Mouse (Mus musculus): ENCODE results near the gene Mmp8. TPM values are rescaled to one million over a fixed set of nuclear protein-coding genes. Genes with fewer than 3 reads are reported as not detected.

Mmp8 gene
- polyA plus RNA-seq, 1 experiment from 2014 or later = 0.15 TPM

DNA sequence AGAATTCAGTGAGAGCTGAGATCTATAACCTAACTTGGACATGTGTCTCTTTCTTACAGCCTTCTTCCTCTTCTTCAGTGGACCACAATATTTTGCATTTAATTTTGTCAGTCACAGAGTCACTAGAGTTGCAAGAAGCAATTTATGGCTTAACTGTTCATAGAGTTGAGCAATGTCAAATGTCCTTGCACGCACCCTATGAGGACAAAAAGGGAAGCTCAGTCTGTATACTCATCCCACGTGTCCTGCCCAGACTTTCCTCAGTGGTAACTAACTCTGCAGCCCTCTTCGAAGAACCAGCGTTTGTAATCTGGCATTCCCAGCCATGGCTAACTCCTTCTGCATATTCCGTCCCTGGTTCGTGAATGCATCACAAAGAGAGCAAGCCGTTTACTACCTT lies 9.1 kb downstream of the Mmp8 start:
- H3K4me3 ChIP-seq = no peak overlapping the region
- no peak for DNase-seq (ENCODE audit: extremely low spot score, low spot score)
- no peaks in the 10 kb centered on the region for H3K4me1 ChIP-seq
- H3K27me3 ChIP-seq (ENCODE audit: poor library complexity, severe bottlenecking) = no peaks in the 10 kb centered on the region
- H3K36me3 ChIP-seq (replicated peaks) = no peaks in the 10 kb centered on the region
- H3K9me3 ChIP-seq = no peaks in the 10 kb centered on the region
- 77% methylated on average over 7 of the region's 7 CpGs for WGBS
- H3K27ac ChIP-seq = no peak overlapping the region

DNA sequence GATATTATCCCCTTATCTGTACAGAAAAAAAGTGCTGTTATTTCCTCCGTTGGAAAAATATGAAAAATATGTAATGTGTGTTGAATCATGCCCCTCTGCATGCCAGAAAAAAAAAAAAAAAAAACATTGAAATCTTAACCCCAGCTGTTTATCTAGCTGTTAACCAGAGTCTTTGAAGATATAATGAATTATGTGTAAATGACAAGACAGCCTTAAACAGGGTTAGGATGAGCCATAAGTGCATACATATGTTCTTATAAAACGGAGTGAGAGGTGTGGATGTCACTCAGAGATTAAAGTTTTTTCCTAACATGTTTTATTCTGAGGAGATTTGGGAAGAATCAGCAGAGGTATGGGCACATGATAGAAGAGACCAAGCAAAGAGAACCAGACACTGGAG lies 9.7 kb downstream of the Mmp8 start:
- Histone ChIP-seq H3K27me3 (ENCODE audit: poor library complexity, severe bottlenecking) (no peaks in the 10 kb centered on the region), H3K4me3 (no peak overlapping the region), H3K9me3 (no peaks in the 10 kb centered on the region), H3K4me1 (no peaks in the 10 kb centered on the region), H3K27ac (no peak overlapping the region), H3K36me3 (replicated peaks) (no peaks in the 10 kb centered on the region)
- no peak for DNase-seq (ENCODE audit: extremely low spot score, low spot score)
- 70% methylated on average over 2 of the region's 2 CpGs for WGBS

DNA sequence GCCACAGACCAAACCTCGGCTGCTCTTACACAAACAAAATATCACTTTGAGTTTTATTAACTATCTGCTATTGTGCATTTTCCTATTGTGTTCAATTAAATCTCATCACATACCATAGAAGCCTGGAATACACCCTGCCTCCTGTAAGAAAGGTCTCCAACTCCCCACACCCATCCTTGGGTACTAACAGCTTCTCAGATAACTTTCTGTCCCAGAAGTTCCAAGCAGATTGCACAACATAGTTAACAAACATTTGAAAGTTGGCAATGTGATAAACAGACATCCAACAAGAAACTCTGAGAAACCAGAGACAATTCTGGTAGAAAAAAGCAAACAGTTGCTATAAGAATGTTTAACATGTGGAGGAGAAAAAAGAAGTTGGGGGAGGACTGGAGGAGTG lies 12.2 kb downstream of the Mmp8 start:
- Histone ChIP-seq H3K4me1 (no peaks in the 10 kb centered on the region), H3K27ac (no peak overlapping the region), H3K27me3 (ENCODE audit: poor library complexity, severe bottlenecking) (no peaks in the 10 kb centered on the region), H3K9me3 (no peaks in the 10 kb centered on the region), H3K4me3 (no peak overlapping the region), H3K36me3 (replicated peaks) (no peaks in the 10 kb centered on the region)
- 91% methylated on average over 1 of the region's 1 CpGs for WGBS
- no peak for DNase-seq (ENCODE audit: extremely low spot score, low spot score)

DNA sequence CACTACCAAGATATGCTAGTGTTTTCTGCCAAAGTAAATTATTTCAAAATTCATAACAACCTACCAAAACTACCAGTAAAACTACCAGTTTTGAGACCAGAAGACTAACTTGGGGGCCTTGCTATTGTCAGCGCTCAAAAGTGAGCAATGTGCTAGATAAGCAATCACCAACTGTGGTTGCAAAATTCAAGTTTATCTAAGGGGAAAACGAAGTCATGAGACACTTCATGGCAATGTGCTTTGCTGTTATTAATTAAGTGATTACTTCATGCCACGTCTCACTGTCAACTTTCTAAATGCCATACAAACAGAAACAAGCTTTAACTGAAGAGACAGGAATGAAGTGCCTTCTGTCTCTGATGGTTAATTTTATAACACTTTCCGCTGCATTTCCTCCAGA lies 12.9 kb downstream of the Mmp8 start, which contains the start of gene Mmp27:
Gene Mmp27, plus strand, starts transcription at position 235 of the 400 bp plus-strand sequence.
- Histone ChIP-seq H3K4me1 (no peaks in the 10 kb centered on the region), H3K4me3 (no peak within 1 kb of the TSS), H3K27me3 (ENCODE audit: poor library complexity, severe bottlenecking) (no peaks in the 10 kb centered on the region), H3K9me3 (no peaks in the 10 kb centered on the region), H3K27ac (no peak within 1 kb of the TSS), H3K36me3 (replicated peaks) (no peaks in the 10 kb centered on the region)
- no peak for DNase-seq (ENCODE audit: extremely low spot score, low spot score)
- 82% methylated on average over 4 of the region's 4 CpGs for WGBS

DNA sequence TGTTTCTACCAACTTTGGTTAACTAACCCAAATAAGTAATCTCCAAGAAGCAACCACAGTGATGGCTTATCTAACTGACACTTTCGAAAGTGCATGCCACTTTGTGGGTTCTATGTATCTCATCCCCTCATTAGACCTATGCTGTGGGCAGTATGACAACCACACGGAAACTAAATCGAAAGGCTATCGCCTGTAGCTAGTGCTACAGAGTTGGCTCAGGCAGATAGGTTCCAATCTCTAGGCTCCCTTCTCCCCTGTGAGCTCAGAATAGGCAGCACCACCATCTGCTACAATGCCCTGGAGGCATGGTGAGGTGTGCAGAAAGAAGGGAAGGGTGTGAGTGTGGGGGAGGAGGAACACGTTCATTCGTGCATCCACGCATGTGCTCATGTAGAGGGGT lies 13.9 kb downstream of the Mmp8 start:
- no peak for DNase-seq (ENCODE audit: extremely low spot score, low spot score)
- H3K36me3 ChIP-seq (replicated peaks) = no peaks in the 10 kb centered on the region
- H3K4me3 ChIP-seq = no peak overlapping the region
- WGBS = 91% methylated on average over 7 of the region's 7 CpGs
- H3K9me3 ChIP-seq = no peaks in the 10 kb centered on the region
- no peak overlapping the region for H3K27ac ChIP-seq
- H3K27me3 ChIP-seq (ENCODE audit: poor library complexity, severe bottlenecking) = no peaks in the 10 kb centered on the region
- H3K4me1 ChIP-seq = no peaks in the 10 kb centered on the region

DNA sequence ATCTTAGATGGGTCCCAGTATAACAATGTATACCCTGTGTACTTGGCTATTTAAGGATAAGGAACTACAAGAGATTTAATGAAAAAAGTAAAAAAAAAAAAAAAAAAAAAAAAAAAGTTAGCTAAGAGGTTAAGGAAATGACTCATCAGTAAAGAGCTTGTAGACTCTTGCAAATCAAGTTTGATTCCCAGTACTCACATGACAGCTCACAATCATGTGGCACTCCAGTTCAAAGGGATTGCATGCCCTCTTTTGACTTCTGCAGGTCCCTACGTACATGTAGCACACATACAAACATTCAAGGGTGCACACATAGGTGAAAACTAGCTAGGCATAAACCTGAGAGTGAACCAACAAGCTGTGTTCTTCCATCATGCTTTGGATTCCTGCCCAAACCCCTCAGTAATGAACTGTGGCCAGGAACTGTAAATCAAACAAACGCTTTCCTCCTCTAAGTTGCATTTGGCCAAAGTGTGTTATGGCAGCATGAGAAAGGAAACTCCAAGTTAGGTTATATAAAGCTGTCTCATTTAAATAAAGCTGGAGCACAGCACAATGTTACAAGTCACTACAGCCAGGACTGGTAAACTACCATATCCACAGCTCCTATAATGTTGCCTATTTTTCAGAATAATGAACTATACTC lies 14.5 kb downstream of the Mmp8 start:
- Histone ChIP-seq H3K27me3 (ENCODE audit: poor library complexity, severe bottlenecking) (no peaks in the 10 kb centered on the region), H3K4me3 (no peak overlapping the region), H3K9me3 (no peaks in the 10 kb centered on the region), H3K4me1 (no peaks in the 10 kb centered on the region), H3K36me3 (replicated peaks) (no peaks in the 10 kb centered on the region), H3K27ac (no peak overlapping the region)
- no peak for DNase-seq (ENCODE audit: extremely low spot score, low spot score)
- WGBS = 93% methylated on average over 2 of the region's 2 CpGs

DNA sequence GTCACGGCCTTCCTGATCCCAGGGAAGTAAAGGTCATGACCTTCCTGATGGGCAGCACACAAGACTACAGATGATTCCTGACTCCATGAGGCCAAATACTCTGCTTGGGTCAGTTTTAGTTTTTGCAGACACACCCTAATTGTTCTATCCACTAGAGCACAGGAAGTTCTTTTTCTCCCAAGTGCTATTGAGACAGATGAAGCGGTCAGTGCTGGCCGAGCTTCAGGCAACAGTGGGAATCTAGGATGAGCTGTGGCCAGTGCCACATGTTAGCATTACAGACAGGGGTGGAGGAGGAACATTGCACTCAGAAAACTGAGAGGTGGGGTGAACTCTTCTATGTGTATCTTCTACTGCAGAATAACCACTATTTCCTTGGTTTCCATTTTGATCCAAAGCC lies 17.3 kb downstream of the Mmp8 start:
- no peak overlapping the region for H3K4me3 ChIP-seq
- H3K27ac ChIP-seq = no peak overlapping the region
- no peaks in the 10 kb centered on the region for H3K36me3 ChIP-seq (replicated peaks)
- H3K9me3 ChIP-seq = no peaks in the 10 kb centered on the region
- WGBS = 71% methylated on average over 3 of the region's 3 CpGs
- DNase-seq (ENCODE audit: extremely low spot score, low spot score) = no peak
- H3K4me1 ChIP-seq = no peaks in the 10 kb centered on the region
- no peaks in the 10 kb centered on the region for H3K27me3 ChIP-seq (ENCODE audit: poor library complexity, severe bottlenecking)

DNA sequence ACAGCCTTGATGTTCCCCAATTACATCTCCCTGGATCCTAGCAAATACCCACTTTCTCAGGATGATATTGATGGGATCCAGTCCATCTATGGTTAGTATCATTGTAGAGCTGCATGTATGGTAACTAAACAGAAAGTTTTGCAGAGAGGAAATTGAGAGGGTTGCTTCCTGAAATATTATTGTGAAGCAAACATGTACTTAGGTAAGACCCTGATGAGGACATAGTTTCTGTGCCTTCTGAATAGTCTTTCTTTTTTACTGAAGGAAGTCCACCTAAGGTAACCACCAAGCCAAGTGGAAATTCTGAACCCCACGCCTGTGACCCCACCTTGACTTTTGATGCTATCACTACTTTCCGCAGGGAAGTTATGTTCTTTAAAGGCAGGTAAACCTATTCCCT lies 19.1 kb downstream of the Mmp8 start:
- DNase-seq (ENCODE audit: extremely low spot score, low spot score) = no peak
- Histone ChIP-seq H3K27me3 (ENCODE audit: poor library complexity, severe bottlenecking) (no peaks in the 10 kb centered on the region), H3K36me3 (replicated peaks) (no peaks in the 10 kb centered on the region), H3K4me1 (no peaks in the 10 kb centered on the region), H3K4me3 (no peak overlapping the region), H3K27ac (no peak overlapping the region), H3K9me3 (no peaks in the 10 kb centered on the region)
- WGBS = 94% methylated on average over 2 of the region's 2 CpGs

DNA sequence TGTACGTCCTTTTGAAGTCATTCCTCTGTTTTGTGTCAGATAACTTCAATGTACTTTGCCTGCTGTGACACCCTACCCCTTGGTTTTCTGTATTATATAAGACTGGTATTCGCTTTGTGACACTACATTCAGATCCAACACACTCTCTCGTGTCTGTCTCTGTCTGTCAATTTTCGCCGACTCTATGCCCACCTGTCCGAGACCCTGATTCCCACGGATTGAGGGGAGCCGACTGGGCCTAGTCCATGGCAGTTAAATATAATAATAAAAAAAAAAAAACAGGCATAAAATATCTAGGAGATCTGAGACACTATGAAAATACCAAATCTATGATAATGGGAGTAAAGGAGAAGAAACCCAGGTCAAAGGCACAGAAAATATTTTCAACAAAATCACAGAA lies 31.8 kb downstream of the Mmp8 start:
- no peaks in the 10 kb centered on the region for H3K27me3 ChIP-seq (ENCODE audit: poor library complexity, severe bottlenecking)
- WGBS = 75% methylated on average over 8 of the region's 8 CpGs
- no peaks in the 10 kb centered on the region for H3K36me3 ChIP-seq (replicated peaks)
- 0 out of 2 replicates have a peak, but pooled peaks cover 2% of the 10 kb centered on the region for H3K4me1 ChIP-seq
- H3K4me3 ChIP-seq = no peak overlapping the region
- H3K27ac ChIP-seq = no peak overlapping the region
- no peaks in the 10 kb centered on the region for H3K9me3 ChIP-seq
- no peak for DNase-seq (ENCODE audit: extremely low spot score, low spot score)

DNA sequence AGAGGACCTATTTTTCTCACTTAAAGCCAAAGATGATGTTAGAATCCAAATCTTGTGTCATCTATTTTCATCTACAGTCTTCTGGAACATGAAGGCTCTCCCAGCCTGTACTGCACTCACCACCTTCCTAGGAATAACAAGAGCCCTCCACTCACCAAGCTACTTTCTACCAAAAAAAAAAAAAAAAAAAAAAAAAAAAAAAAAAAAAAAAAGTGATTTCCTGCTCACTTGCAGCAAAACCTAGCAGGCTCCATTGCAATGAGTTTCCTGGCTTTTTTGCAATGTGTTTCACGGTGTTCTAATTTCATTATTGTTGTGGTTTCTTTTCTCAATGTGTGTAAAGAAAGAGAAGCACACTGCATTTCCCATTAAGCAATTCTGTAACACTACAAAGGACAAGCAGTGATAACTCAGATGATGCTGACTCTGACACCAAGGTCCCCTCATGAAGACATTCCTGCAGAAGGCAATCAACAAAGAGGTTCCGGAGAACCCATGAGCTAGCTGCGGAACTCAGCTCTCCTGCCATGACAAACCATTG lies 35.1 kb downstream of the Mmp8 start:
- Histone ChIP-seq H3K27ac (no peak overlapping the region), H3K36me3 (replicated peaks) (no peaks in the 10 kb centered on the region), H3K4me3 (no peak overlapping the region), H3K27me3 (ENCODE audit: poor library complexity, severe bottlenecking) (no peaks in the 10 kb centered on the region), H3K4me1 (0 out of 2 replicates have a peak, but pooled peaks cover 3% of the 10 kb centered on the region), H3K9me3 (no peaks in the 10 kb centered on the region)
- DNase-seq (ENCODE audit: extremely low spot score, low spot score) = no peak
- WGBS = 93% methylated on average over 3 of the region's 3 CpGs

DNA sequence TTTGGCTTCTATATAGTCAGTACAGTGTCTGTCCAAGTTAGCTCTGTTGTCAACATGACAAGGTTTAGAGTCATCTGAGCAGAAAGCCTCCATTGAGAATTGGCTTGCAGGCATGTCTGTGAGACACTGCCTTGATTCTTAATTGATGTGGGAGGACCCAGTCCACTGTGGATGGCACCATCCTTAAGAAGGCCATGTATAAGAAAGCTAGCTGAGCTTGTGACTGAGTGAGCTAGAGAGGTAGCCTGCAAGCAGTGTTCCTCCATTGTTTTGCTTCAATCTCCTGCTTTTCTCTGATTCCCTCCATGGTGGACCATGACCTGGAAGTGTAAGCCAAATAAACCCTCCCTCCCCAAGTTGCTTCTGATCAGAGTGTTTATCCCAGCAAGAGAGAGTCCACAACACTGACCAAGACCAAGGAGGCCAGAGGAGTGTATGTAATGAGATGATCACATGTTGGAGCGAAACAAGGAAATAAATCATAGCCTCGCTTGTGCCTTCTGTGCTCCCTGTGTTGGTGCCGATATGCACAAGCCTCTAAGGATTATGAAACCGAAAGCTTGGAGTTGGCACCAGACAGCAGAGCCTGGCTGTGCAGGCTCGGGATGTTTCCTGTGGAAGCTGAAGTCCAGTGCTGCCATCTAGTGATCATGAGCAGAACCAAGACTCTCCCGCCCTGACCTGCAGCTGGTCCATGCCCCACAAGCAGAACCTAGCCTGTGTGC lies 36.7 kb downstream of the Mmp8 start:
- no peak overlapping the region for H3K27ac ChIP-seq
- H3K4me1 ChIP-seq = 0 out of 2 replicates have a peak, but pooled peaks cover 3% of the 10 kb centered on the region
- WGBS = 28% methylated on average over 6 of the region's 6 CpGs
- H3K36me3 ChIP-seq (replicated peaks) = no peaks in the 10 kb centered on the region
- no peaks in the 10 kb centered on the region for H3K9me3 ChIP-seq
- DNase-seq (ENCODE audit: extremely low spot score, low spot score) = peak; percentile 65
- no peaks in the 10 kb centered on the region for H3K27me3 ChIP-seq (ENCODE audit: poor library complexity, severe bottlenecking)
- peak overlapping the region; percentile 28 for H3K4me3 ChIP-seq

DNA sequence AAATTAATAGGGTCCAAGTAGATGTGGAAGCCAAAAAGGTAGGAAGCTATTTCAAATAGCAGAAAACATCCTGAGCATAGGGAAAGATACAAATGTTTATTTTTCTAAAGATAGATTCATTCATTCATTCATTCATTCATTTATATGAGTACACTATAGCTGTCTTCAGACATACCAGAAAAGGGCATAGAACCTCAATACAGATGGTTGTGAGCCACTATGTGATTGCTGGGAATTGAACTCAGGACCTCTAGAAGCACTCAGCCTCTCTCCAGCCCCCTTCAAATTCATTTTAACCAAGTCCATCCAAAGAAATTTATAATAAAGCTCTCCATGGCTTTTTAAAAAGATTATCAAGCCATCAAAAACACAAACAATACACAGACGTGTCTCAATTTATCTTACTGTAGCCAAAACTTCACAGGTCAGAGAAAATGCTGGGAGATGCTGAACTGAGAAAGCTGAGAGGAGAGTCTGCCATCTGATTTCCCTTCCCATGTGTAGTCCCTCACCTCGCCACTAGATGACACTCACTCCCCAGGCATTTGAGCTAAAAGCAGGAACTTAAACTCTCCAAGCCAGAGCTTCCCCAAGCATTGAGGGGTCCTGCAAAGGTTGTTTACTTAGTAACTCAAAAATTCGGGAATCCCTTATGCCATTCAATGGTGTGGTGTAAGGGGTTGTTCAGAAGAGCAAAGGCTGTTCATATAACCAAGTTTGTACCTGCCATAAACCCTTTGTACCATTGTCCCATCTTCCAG lies 44.9 kb downstream of the Mmp8 start:
- peak; percentile 63 for DNase-seq (ENCODE audit: extremely low spot score, low spot score)
- Histone ChIP-seq H3K4me3 (no peak overlapping the region), H3K4me1 (no peaks in the 10 kb centered on the region), H3K27me3 (ENCODE audit: poor library complexity, severe bottlenecking) (no peaks in the 10 kb centered on the region), H3K27ac (no peak overlapping the region), H3K9me3 (no peaks in the 10 kb centered on the region), H3K36me3 (replicated peaks) (no peaks in the 10 kb centered on the region)
- WGBS = 4% methylated on average over 3 of the region's 3 CpGs

DNA sequence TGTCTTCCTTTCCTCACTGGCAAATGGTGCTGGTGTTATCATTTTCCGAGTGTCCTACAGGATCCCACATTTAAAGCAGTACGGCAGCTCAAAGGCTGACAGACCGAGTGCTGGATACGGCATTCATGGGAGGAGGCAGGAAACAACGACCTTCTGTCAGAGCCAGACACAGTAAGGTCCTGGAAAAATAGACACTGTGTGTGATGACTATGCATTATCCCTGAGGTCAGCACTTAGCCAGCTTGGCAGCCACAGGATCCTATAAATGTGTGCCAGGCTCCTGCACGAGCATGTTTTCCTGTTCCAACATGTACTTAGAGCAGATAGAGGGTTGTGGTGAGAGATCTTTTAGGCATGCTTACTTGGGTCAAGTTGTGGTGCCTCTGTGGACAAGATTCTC lies 45.7 kb downstream of the Mmp8 start:
- WGBS = 81% methylated on average over 6 of the region's 6 CpGs

More for the DNA sequence above, 45.7 kb downstream of the Mmp8 start:
- no peak for DNase-seq (ENCODE audit: extremely low spot score, low spot score)
- no peaks in the 10 kb centered on the region for H3K4me1 ChIP-seq
- H3K27me3 ChIP-seq (ENCODE audit: poor library complexity, severe bottlenecking) = no peaks in the 10 kb centered on the region
- H3K9me3 ChIP-seq = no peaks in the 10 kb centered on the region
- H3K27ac ChIP-seq = no peak overlapping the region
- no peaks in the 10 kb centered on the region for H3K36me3 ChIP-seq (replicated peaks)
- no peak overlapping the region for H3K4me3 ChIP-seq
